Mouse (Mus musculus): ENCODE data around the gene Nptxr. TPM values are rescaled to one million over a fixed set of nuclear protein-coding genes. Genes with fewer than 3 reads are reported as not detected.

Gene Nptxr
- total RNA-seq, 2 experiments from 2014 or later, result 878 to 953 TPM

- DNase-seq (ENCODE audit: low spot score in 2 of 2), result no peak
Measured at GRCm38 (mm10) chr15:79792455-79792854, 12.1 kb downstream of the Nptxr start.

- no peak for DNase-seq (ENCODE audit: low spot score in 2 of 2)
Measured at GRCm38 (mm10) chr15:79791502-79791901, 13.1 kb downstream of the Nptxr start.

GRCm38 (mm10) chr15:79790905-79791304 lies 13.7 kb downstream of the Nptxr start:
- no peak for DNase-seq (ENCODE audit: low spot score in 2 of 2)

- no peak for DNase-seq (ENCODE audit: low spot score in 2 of 2)
Measured at GRCm38 (mm10) chr15:79790111-79790510, 14.5 kb downstream of the Nptxr start.

- DNase-seq (ENCODE audit: low spot score in 2 of 2), result no peak
Measured at GRCm38 (mm10) chr15:79787815-79788214, 16.8 kb downstream of the Nptxr start.

- no peak for DNase-seq (ENCODE audit: low spot score in 2 of 2)
Measured at GRCm38 (mm10) chr15:79785056-79785455, 19.5 kb downstream of the Nptxr start.

- no peak for DNase-seq (ENCODE audit: low spot score in 2 of 2)
Measured at GRCm38 (mm10) chr15:79777749-79778148, 26.8 kb downstream of the Nptxr start, which contains the start of gene Dnal4. Gene Dnal4 (minus strand): TSS chr15:79777849.

GRCm38 (mm10) chr15:79775662-79776061 lies 28.9 kb downstream of the Nptxr start:
- peak in 1 of 2 experiments; percentile 61 for DNase-seq (ENCODE audit: low spot score in 2 of 2)

- peak; percentile 92 to 99 for DNase-seq (ENCODE audit: low spot score in 2 of 2)
Measured at GRCm38 (mm10) chr15:79774117-79775027, 30.2 kb downstream of the Nptxr start.

- DNase-seq (ENCODE audit: low spot score in 2 of 2), result no peak
Measured at GRCm38 (mm10) chr15:79770629-79771240, 33.8 kb downstream of the Nptxr start.

- no peak for DNase-seq (ENCODE audit: low spot score in 2 of 2)
Measured at GRCm38 (mm10) chr15:79768302-79768701, 36.3 kb downstream of the Nptxr start.

- DNase-seq (ENCODE audit: low spot score in 2 of 2), result no peak
Measured at GRCm38 (mm10) chr15:79767327-79767961, 37.1 kb downstream of the Nptxr start.

- DNase-seq (ENCODE audit: low spot score in 2 of 2), result peak in 1 of 2 experiments; percentile 70
Measured at GRCm38 (mm10) chr15:79766586-79767071, 37.9 kb downstream of the Nptxr start.

- no peak for DNase-seq (ENCODE audit: low spot score in 2 of 2)
Measured at GRCm38 (mm10) chr15:79766168-79766567, 38.4 kb downstream of the Nptxr start.

GRCm38 (mm10) chr15:79765361-79765760 lies 39.2 kb downstream of the Nptxr start:
- DNase-seq (ENCODE audit: low spot score in 2 of 2), result no peak

- peak in 1 of 2 experiments; percentile 65 for DNase-seq (ENCODE audit: low spot score in 2 of 2)
Measured at GRCm38 (mm10) chr15:79764539-79765267, 39.9 kb downstream of the Nptxr start.

- DNase-seq (ENCODE audit: low spot score in 2 of 2), result no peak
Measured at GRCm38 (mm10) chr15:79763601-79764246, 40.8 kb downstream of the Nptxr start.

GRCm38 (mm10) chr15:79763001-79763400 lies 41.6 kb downstream of the Nptxr start:
- DNase-seq (ENCODE audit: low spot score in 2 of 2), result no peak

- no peak for DNase-seq (ENCODE audit: low spot score in 2 of 2)
Measured at GRCm38 (mm10) chr15:79760956-79761355, 43.6 kb downstream of the Nptxr start.

GRCm38 (mm10) chr15:79757118-79757517 lies 47.4 kb downstream of the Nptxr start:
- DNase-seq (ENCODE audit: low spot score in 2 of 2), result no peak
